Mouse (Mus musculus) megakaryocyte, adult 5-6 weeks (primary cell): ENCODE measurements around the gene Llgl1. TPM values are rescaled to one million over a fixed set of nuclear protein-coding genes. Genes with fewer than 3 reads are reported as not detected.
A peak's percentile ranks its signal among the peaks of the same experiment; 100 is the strongest.

Experiments used
- ATAC-seq: 2 replicates; pipeline ENCODE4 v1.8.0; 2016; ENCODE audit warnings: mild to moderate bottlenecking, inconsistent platforms; ENCODE audit not compliant: poor library complexity, severe bottlenecking
- total RNA-seq, 2 experiments: library from RNA; stranded (forward) in 1 of 2; stranded (reverse) in 1 of 2; fragments of 153-499, 151-499 nt in 1 of 2; fragments of 221-1000, 200-1000 nt in 1 of 2; gene quantifications; 2 replicates each; pipeline versions ENCODE4 v1.2.3 to v1.2.4; 2015 to 2017

The Llgl1 gene
- total RNA-seq (2015) (6.4 and 6.6 TPM in 2 replicates), total RNA-seq (2017) (4.1 and 4.9 TPM in 2 replicates)

GRCm38 (mm10) chr11:60699524-60700075 lies at the start of gene Llgl1:
TSS of gene Llgl1 (plus strand) at chr11:60699723.
- ATAC-seq: peak; percentile 83

GRCm38 (mm10) chr11:60696165-60696564 lies 3.4 kb upstream of the Llgl1 start:
- ATAC-seq: no peak

GRCm38 (mm10) chr11:60697561-60697960 lies 2.0 kb upstream of the Llgl1 start:
- peak; percentile 44; the same call in 1 of the 2 replicates for ATAC-seq

GRCm38 (mm10) chr11:60698806-60699523 lies 558 bp upstream of the Llgl1 start:
- ATAC-seq: 0 out of 2 replicates have a peak, but pooled peaks have one; percentile 8

- no peak for ATAC-seq
Observed at GRCm38 (mm10) chr11:60700320-60701185, 1.0 kb downstream of the Llgl1 start.

GRCm38 (mm10) chr11:60701611-60702010 lies 2.1 kb downstream of the Llgl1 start:
- no peak for ATAC-seq

GRCm38 (mm10) chr11:60703131-60703530 lies 3.6 kb downstream of the Llgl1 start:
- ATAC-seq: peak; percentile 50

- ATAC-seq: no peak
Observed at GRCm38 (mm10) chr11:60704023-60704880, 4.7 kb downstream of the Llgl1 start.

- ATAC-seq: no peak
Observed at GRCm38 (mm10) chr11:60705255-60705654, 5.7 kb downstream of the Llgl1 start.

GRCm38 (mm10) chr11:60706076-60706475 lies 6.6 kb downstream of the Llgl1 start:
- ATAC-seq: no peak

- no peak for ATAC-seq
Observed at GRCm38 (mm10) chr11:60706696-60707480, 7.4 kb downstream of the Llgl1 start.

- peak; percentile 27; the same call in 1 of the 2 replicates for ATAC-seq
Observed at GRCm38 (mm10) chr11:60707672-60708071, 8.1 kb downstream of the Llgl1 start.

- no peak for ATAC-seq
Observed at GRCm38 (mm10) chr11:60708631-60709030, 9.1 kb downstream of the Llgl1 start.

- ATAC-seq: no peak
Observed at GRCm38 (mm10) chr11:60709481-60710465, 10.2 kb downstream of the Llgl1 start.

- no peak for ATAC-seq
Observed at GRCm38 (mm10) chr11:60711218-60711617, 11.7 kb downstream of the Llgl1 start.

- ATAC-seq: no peak
Observed at GRCm38 (mm10) chr11:60712040-60712439, 12.5 kb downstream of the Llgl1 start.

GRCm38 (mm10) chr11:60712639-60713255 lies 13.2 kb downstream of the Llgl1 start:
- no peak for ATAC-seq

GRCm38 (mm10) chr11:60715833-60716232 lies 16.3 kb downstream of the Llgl1 start:
- no peak for ATAC-seq
